Comparison of ENCODE assay signal across 8 mouse cellular contexts in genomic region chr4:141559131-141559897, GRCm38 (mm10). TPM values are rescaled to one million over a fixed set of nuclear protein-coding genes. Genes with fewer than 3 reads are reported as not detected.
DNase-seq lines count a peak whose midpoint lies in the region; ATAC-seq and TF ChIP-seq lines count a peak whose summit lies in the region.

No protein-coding gene starts in this region.

- peak; percentile 62 for ATAC-seq in forebrain, embryonic 16.5 days
- peak; percentile 79 for ATAC-seq in neural tube, embryonic 15.5 days (ENCODE audit: low FRiP score)

- WGBS in cerebellum, adult 2 months, result under 1% methylated on average over 30 of the region's 30 CpGs
- under 1% methylated on average over 30 of the region's 30 CpGs for WGBS in forebrain, embryonic 16.5 days
- WGBS in lung, adult 2 months, result under 1% methylated on average over 30 of the region's 30 CpGs
- under 1% methylated on average over 30 of the region's 30 CpGs for WGBS in neural tube, embryonic 15.5 days

- peak overlapping the region; percentile 87 for H3K9ac ChIP-seq in MEL (ENCODE audit: control insufficient read depth, low read depth, low read length, poor library complexity, severe bottlenecking)
- peak overlapping the region; percentile 62 for H3K9ac ChIP-seq in forebrain, embryonic 16.5 days (replicated peaks; ENCODE audit: low read depth, low read length)
- H3K9ac ChIP-seq in neural tube, embryonic 15.5 days (replicated peaks), result peak overlapping the region; percentile 33

- H3K4me1 ChIP-seq in MEL (ENCODE audit: control insufficient read depth in 1 of 2, insufficient read depth in 2 of 2, low read length in 2 of 2), result peaks cover 5 to 13% of the 10 kb centered on the region in 2 experiments; a peak in 3 of 4 replicates
- H3K4me1 ChIP-seq in cerebellum, adult 2 months (ENCODE audit: control insufficient read depth, insufficient read depth, low read length), result peaks cover 6% of the 10 kb centered on the region; the same call in 1 of the 2 replicates
- H3K4me1 ChIP-seq in forebrain, embryonic 16.5 days (replicated peaks; ENCODE audit: control insufficient read depth, insufficient read depth, low read length), result peaks cover 2% of the 10 kb centered on the region; the same call in 1 of the 2 replicates
- H3K4me1 ChIP-seq in lung, adult 2 months (ENCODE audit: control insufficient read depth, insufficient read depth, low read length), result peaks cover 2% of the 10 kb centered on the region; the same call in 1 of the 2 replicates
- peaks cover 21% of the 10 kb centered on the region for H3K4me1 ChIP-seq in neural tube, embryonic 15.5 days

- TF ChIP-seq CTCF in MEL (IDR thresholded peaks at IDR 0.05 in 2 of 3, conservative IDR thresholded peaks at IDR 0.05 in 1 of 3; ENCODE audit: control insufficient read depth in 1 of 3, insufficient read depth in 1 of 3, low read depth in 2 of 3, low read length in 3 of 3, poor library complexity in 1 of 3, severe bottlenecking in 1 of 3), result no peak
- no peak for TF ChIP-seq CTCF in cerebellum, adult 2 months (IDR thresholded peaks at IDR 0.05; ENCODE audit: borderline replicate concordance, insufficient read depth, low read depth, low read length)
- no peak for TF ChIP-seq CTCF in layer of hippocampus, adult 2 months (conservative IDR thresholded peaks at IDR 0.05)
- no peak for TF ChIP-seq CTCF in lung, adult 2 months (IDR thresholded peaks at IDR 0.05; ENCODE audit: insufficient read depth, low read length)

- DNase-seq in MEL (ENCODE audit: low read depth, low spot score), result peak; percentile 93
- peak; percentile 83 to 85 for DNase-seq in cerebellum, adult 2 months
- DNase-seq in heart, postnatal 36 days, result peak; percentile 73 to 85
- peak; percentile 48 to 52 for DNase-seq in layer of hippocampus, adult 2 months (ENCODE audit: low spot score in 2 of 2)
- peak; percentile 82 for DNase-seq in lung, adult 2 months
- peak; percentile 35 for DNase-seq in testis, postnatal 14 days (ENCODE audit: low spot score)

- H3K27me3 ChIP-seq in MEL (ENCODE audit: control insufficient read depth in 1 of 2, insufficient read depth in 2 of 2, low read length in 2 of 2), result no peaks in the 10 kb centered on the region
- H3K27me3 ChIP-seq in cerebellum, adult 2 months (ENCODE audit: control insufficient read depth, insufficient read depth, low read length), result no peaks in the 10 kb centered on the region
- no peaks in the 10 kb centered on the region for H3K27me3 ChIP-seq in forebrain, embryonic 16.5 days (replicated peaks; ENCODE audit: control insufficient read depth, insufficient read depth, low read length)
- H3K27me3 ChIP-seq in neural tube, embryonic 15.5 days (replicated peaks), result no peaks in the 10 kb centered on the region

- intact Hi-C loops in heart, postnatal 36 days (cut with DNase I), result loop anchor here (1.0 to 2.0 kb wide), 2 partner anchors 13 to 21 kb away; partner anchors contain the start of gene Spen

- TF ChIP-seq EP300 in MEL (IDR thresholded peaks at IDR 0.05; ENCODE audit: low read depth in 1 of 2, low read length in 2 of 2), result peak in 1 of 2 experiments; percentile 32; a peak in 2 of 4 replicates

- peak in 1 of 2 experiments; percentile 68; a peak in 2 of 4 replicates for TF ChIP-seq POLR2A in MEL (IDR thresholded peaks at IDR 0.05; ENCODE audit: control insufficient read depth in 1 of 2, insufficient read depth in 1 of 2, low read depth in 1 of 2, low read length in 2 of 2, poor library complexity in 1 of 2)
- TF ChIP-seq POLR2A in cerebellum, adult 2 months (IDR thresholded peaks at IDR 0.05; ENCODE audit: borderline replicate concordance, insufficient read depth, low read length), result peak; percentile 49; the same call in 1 of the 2 replicates
- TF ChIP-seq POLR2A in lung, adult 2 months (IDR thresholded peaks at IDR 0.05; ENCODE audit: borderline replicate concordance, extremely low read depth, low read depth, low read length), result peak; percentile 47; the same call in 1 of the 2 replicates

- peaks cover 0 to 7% of the 10 kb centered on the region in 2 experiments; a peak in 1 of 4 replicates for H3K36me3 ChIP-seq in MEL (ENCODE audit: control insufficient read depth in 1 of 2, insufficient read depth in 2 of 2, low read length in 2 of 2)
- H3K36me3 ChIP-seq in forebrain, embryonic 16.5 days (ENCODE audit: control insufficient read depth, insufficient read depth), result no peaks in the 10 kb centered on the region
- no peaks in the 10 kb centered on the region for H3K36me3 ChIP-seq in neural tube, embryonic 15.5 days

- no peak for TF ChIP-seq RAD21 in MEL (IDR thresholded peaks at IDR 0.05; ENCODE audit: low read depth, low read length)

- H3K4me3 ChIP-seq in MEL (ENCODE audit: control insufficient read depth in 1 of 2, insufficient read depth in 1 of 2, low read depth in 2 of 2, low read length in 2 of 2), result peak overlapping the region; percentile 63 to 70
- H3K4me3 ChIP-seq in cerebellum, adult 2 months (replicated peaks; ENCODE audit: insufficient read depth, low read depth, low read length), result peak overlapping the region; percentile 64
- peak overlapping the region; percentile 46 for H3K4me3 ChIP-seq in forebrain, embryonic 16.5 days (replicated peaks; ENCODE audit: low read length)
- H3K4me3 ChIP-seq in layer of hippocampus, adult 2 months, result peak overlapping the region; percentile 52
- peak overlapping the region; percentile 74 for H3K4me3 ChIP-seq in lung, adult 2 months (replicated peaks; ENCODE audit: extremely low read depth, low read depth, low read length)
- H3K4me3 ChIP-seq in neural tube, embryonic 15.5 days (replicated peaks), result peak overlapping the region; percentile 41

- peak overlapping the region; percentile 78 for H3K4me2 ChIP-seq in forebrain, embryonic 16.5 days (ENCODE audit: low read length)
- peak overlapping the region; percentile 77 for H3K4me2 ChIP-seq in neural tube, embryonic 15.5 days

- H3K9me3 ChIP-seq in MEL (replicated peaks; ENCODE audit: insufficient read depth, low read length), result no peaks in the 10 kb centered on the region
- no peaks in the 10 kb centered on the region for H3K9me3 ChIP-seq in forebrain, embryonic 16.5 days (ENCODE audit: control insufficient read depth, low read length)
- no peaks in the 10 kb centered on the region for H3K9me3 ChIP-seq in neural tube, embryonic 15.5 days (replicated peaks)

- H3K79me2 ChIP-seq in MEL (ENCODE audit: control insufficient read depth, insufficient read depth, low read length, poor library complexity), result peaks cover 2% of the 10 kb centered on the region; the same call in 1 of the 2 replicates

- H3K27ac ChIP-seq in MEL (ENCODE audit: control insufficient read depth, low read depth, low read length), result peak overlapping the region; percentile 100
- H3K27ac ChIP-seq in cerebellum, adult 2 months (ENCODE audit: insufficient read depth, low read length), result peak overlapping the region; percentile 92
- peak overlapping the region; percentile 82 for H3K27ac ChIP-seq in forebrain, embryonic 16.5 days (ENCODE audit: low read length)
- H3K27ac ChIP-seq in layer of hippocampus, adult 2 months, result peak overlapping the region; percentile 94
- peak overlapping the region; percentile 90 for H3K27ac ChIP-seq in neural tube, embryonic 15.5 days (replicated peaks)

TF ChIP-seq in MEL, 35 proteins besides CTCF, POLR2A, EP300 and RAD21 (continues in another document):
- TF ChIP-seq NRF1 (IDR thresholded peaks at IDR 0.05; ENCODE audit: insufficient read depth, low read depth, low read length, poor library complexity, severe bottlenecking) (peak; percentile 14; the same call in 1 of the 2 replicates), TCF12 (IDR thresholded peaks at IDR 0.05; ENCODE audit: low read depth, low read length) (peak; percentile 29; the same call in 1 of the 2 replicates), MAFK (IDR thresholded peaks at IDR 0.05; ENCODE audit: borderline replicate concordance, low read depth, low read length) (peak; percentile 76; the same call in 1 of the 2 replicates), TBP (IDR thresholded peaks at IDR 0.05; ENCODE audit: low read depth, low read length) (peak; percentile 71), GATA1 (IDR thresholded peaks at IDR 0.05; ENCODE audit: low read depth, low read length) (0 out of 2 replicates have a peak, but pooled peaks have one; percentile 17), USF1 (IDR thresholded peaks at IDR 0.05; ENCODE audit: low read depth, low read length) (peak; percentile 92), BHLHE40 (IDR thresholded peaks at IDR 0.05; ENCODE audit: borderline replicate concordance, low read depth, low read length) (peak; percentile 64; the same call in 1 of the 2 replicates)

RNA-seq across cellular contexts. Expression of gene Spen, which starts 20.9 kb away (rescaled TPM):
- 11.9 and 12.6 TPM in 2 replicates for total RNA-seq in MEL (2012; rRNA removed)
- 100 to 1,000 TPM in 1 of 2 experiments, 10 to 100 TPM in 1; 46.9 to 102 TPM for polyA plus RNA-seq in MEL (2012; ENCODE audit: insufficient read depth in 1 of 2, insufficient read length in 2 of 2, low read depth in 1 of 2, low replicate concordance in 2 of 2, missing spikeins in 1 of 2)
- polyA plus RNA-seq in cerebellum, adult 2 months (2012; rRNA removed), result 16.6 and 18.6 TPM in 2 replicates
- polyA plus RNA-seq in forebrain, embryonic 16.5 days (2015; fragmentation: Nextera tagmentation; extraction: Ambion mirVana), result 16.0 and 19.1 TPM in 2 replicates
- total RNA-seq in heart, postnatal 36 days (2021), result 10 to 100 TPM; 31.1 to 32.4 TPM
- 10 to 100 TPM; 56.0 to 68.1 TPM for total RNA-seq in layer of hippocampus, adult 2 months (2021)
- polyA plus RNA-seq in lung, adult 2 months (2012; rRNA removed), result 27.1 and 30.4 TPM in 2 replicates
- polyA plus RNA-seq in neural tube, embryonic 15.5 days (2015; fragmentation: Nextera tagmentation; extraction: Ambion mirVana), result 13.4 and 13.7 TPM in 2 replicates

RNA-seq across cellular contexts. Expression of gene Fblim1, which starts 46.6 kb away (rescaled TPM):
- not detected in 2 replicates for total RNA-seq in MEL (2012; rRNA removed)
- polyA plus RNA-seq in MEL (2012; ENCODE audit: insufficient read depth in 1 of 2, insufficient read length in 2 of 2, low read depth in 1 of 2, low replicate concordance in 2 of 2, missing spikeins in 1 of 2), result not detected
- polyA plus RNA-seq in cerebellum, adult 2 months (2012; rRNA removed), result 2.3 and 2.6 TPM in 2 replicates
- polyA plus RNA-seq in forebrain, embryonic 16.5 days (2015; fragmentation: Nextera tagmentation; extraction: Ambion mirVana), result 18.8 and 27.8 TPM in 2 replicates
- total RNA-seq in heart, postnatal 36 days (2021), result 100 to 1,000 TPM; 231 to 294 TPM
- under 1 TPM; 0.47 to 0.90 TPM for total RNA-seq in layer of hippocampus, adult 2 months (2021)
- polyA plus RNA-seq in lung, adult 2 months (2012; rRNA removed), result 36.2 and 45.7 TPM in 2 replicates
- 31.0 and 32.2 TPM in 2 replicates for polyA plus RNA-seq in neural tube, embryonic 15.5 days (2015; fragmentation: Nextera tagmentation; extraction: Ambion mirVana)

RNA-seq across cellular contexts. Expression of gene Tmem82, which starts 59.1 kb away (rescaled TPM):
- not detected in 2 replicates for total RNA-seq in MEL (2012; rRNA removed)
- polyA plus RNA-seq in MEL (2012; ENCODE audit: insufficient read depth in 1 of 2, insufficient read length in 2 of 2, low read depth in 1 of 2, low replicate concordance in 2 of 2, missing spikeins in 1 of 2), result under 1 TPM in 1 of 2 experiments, not detected in 1; 0.21 TPM
- polyA plus RNA-seq in cerebellum, adult 2 months (2012; rRNA removed), result 0.57 and 0.73 TPM in 2 replicates
- 0.13 and 0.19 TPM in 2 replicates for polyA plus RNA-seq in forebrain, embryonic 16.5 days (2015; fragmentation: Nextera tagmentation; extraction: Ambion mirVana)
- total RNA-seq in heart, postnatal 36 days (2021), result 10 to 100 TPM; 26.1 to 29.2 TPM
- under 1 TPM; 0.37 to 0.56 TPM for total RNA-seq in layer of hippocampus, adult 2 months (2021)
- polyA plus RNA-seq in lung, adult 2 months (2012; rRNA removed), result 5.1 and 5.3 TPM in 2 replicates
- polyA plus RNA-seq in neural tube, embryonic 15.5 days (2015; fragmentation: Nextera tagmentation; extraction: Ambion mirVana), result 0.18 and 0.88 TPM in 2 replicates

Comparison
In these comparisons a context has a peak if more than half of its experiments do, and no peak if none do; other contexts are left out.
1. Peak in every context shown above with its lines: DNase-seq, ATAC-seq, H3K4me3 ChIP-seq and H3K27ac ChIP-seq.
2. DNase-seq: peak in every context shown above with its lines; median percentile 93 in MEL; 84 in cerebellum, adult 2 months; 82 in lung, adult 2 months; 79 in heart, postnatal 36 days; 50 in layer of hippocampus, adult 2 months; 35 in testis, postnatal 14 days.
3. H3K9ac ChIP-seq: peak in every context shown above with its lines; median percentile 87 in MEL; 62 in forebrain, embryonic 16.5 days; 33 in neural tube, embryonic 15.5 days.